Mouse (Mus musculus): ENCODE results near the gene Gm26727.

- TF ChIP-seq POLR2A (IDR thresholded peaks at IDR 0.05; ENCODE audit: borderline replicate concordance, control insufficient read depth, low read depth, low read length) (no peak), CTCF (IDR thresholded peaks at IDR 0.05; ENCODE audit: control insufficient read depth, insufficient read depth, low read length) (no peak)
Measured at GRCm38 (mm10) chr2:67447206-67447605, 14.2 kb upstream of the Gm26727 start.

Measured in bone marrow, adult 2 months (tissue).